Mouse (Mus musculus): ENCODE data around the gene Utp15. TPM values are rescaled to one million over a fixed set of nuclear protein-coding genes. Genes with fewer than 3 reads are reported as not detected.
A peak's percentile ranks its signal among the peaks of the same experiment; 100 is the strongest.

The Utp15 gene
- 36.8 and 44.3 TPM in 2 replicates for total RNA-seq (2012; rRNA removed)
- 51.7 and 52.2 TPM in 2 replicates for total RNA-seq (2014; rRNA removed)
- polyA plus RNA-seq (2012; ENCODE audit: insufficient read length, low read depth), result 49.4 and 51.7 TPM in 2 replicates

GRCm38 (mm10) chr13:98262636-98263457 lies at the start of gene Utp15, which contains the start of gene Ankra2:
Gene Utp15 (minus strand): TSS chr13:98263041.
Gene Ankra2 (plus strand): TSS chr13:98263074.
- H3K9ac ChIP-seq (ENCODE audit: insufficient read depth, low read depth), result peak within 1 kb of the TSS; percentile 92
- peaks cover 2 to 22% of the 10 kb centered on the region in 2 experiments; a peak in 3 of 4 replicates for H3K4me1 ChIP-seq (ENCODE audit: control insufficient read depth in 1 of 2, insufficient read depth in 2 of 2)
- peak; percentile 91 for TF ChIP-seq TBP (conservative IDR thresholded peaks at IDR 0.05; ENCODE audit: low read depth, low read length)
- peak; percentile 91 for TF ChIP-seq NRF1 (IDR thresholded peaks at IDR 0.05; ENCODE audit: low read depth, low read length)
- no peak for TF ChIP-seq SMC3 (IDR thresholded peaks at IDR 0.05; ENCODE audit: low read depth, low read length)
- no peak for TF ChIP-seq MAZ (IDR thresholded peaks at IDR 0.05; ENCODE audit: low read depth, low read length)
- TF ChIP-seq CHD2 (IDR thresholded peaks at IDR 0.05; ENCODE audit: low read length), result peak; percentile 67
- TF ChIP-seq ELF1 (IDR thresholded peaks at IDR 0.05; ENCODE audit: low read depth, low read length), result peak; percentile 96
- TF ChIP-seq ETS1 (conservative IDR thresholded peaks at IDR 0.05; ENCODE audit: low read depth, low read length), result no peak
- TF ChIP-seq GABPA (IDR thresholded peaks at IDR 0.05; ENCODE audit: insufficient replicate concordance, low read depth, low read length), result no peak; the same call in 1 of the 2 replicates
- TF ChIP-seq MAFK (IDR thresholded peaks at IDR 0.05; ENCODE audit: insufficient replicate concordance, low read length), result no peak
- peak; percentile 91 for TF ChIP-seq MAX (IDR thresholded peaks at IDR 0.05; ENCODE audit: low read length)
- no peak; the same call in 1 of the 2 replicates for TF ChIP-seq MEF2A (IDR thresholded peaks at IDR 0.05; ENCODE audit: borderline replicate concordance, low read depth, low read length)
- 0 out of 2 replicates have a peak, but pooled peaks have one; percentile 53 for TF ChIP-seq ZMIZ1 (IDR thresholded peaks at IDR 0.05; ENCODE audit: low read depth, low read length)
- peak; percentile 91 for TF ChIP-seq KAT2A (IDR thresholded peaks at IDR 0.05; ENCODE audit: insufficient replicate concordance, low read length)
- TF ChIP-seq POLR2AphosphoS2 (IDR thresholded peaks at IDR 0.05; ENCODE audit: low read depth, low read length), result no peak
- 0 out of 2 replicates have a peak, but pooled peaks have one; percentile 53 for TF ChIP-seq UBTF (IDR thresholded peaks at IDR 0.05; ENCODE audit: low read depth, low read length)
- peak; percentile 81 for TF ChIP-seq NELFE (IDR thresholded peaks at IDR 0.05; ENCODE audit: low read depth, low read length)
- 0 out of 2 replicates have a peak, but pooled peaks have one; percentile 21 for TF ChIP-seq IRF4 (IDR thresholded peaks at IDR 0.05; ENCODE audit: low read depth, low read length)
- TF ChIP-seq JUND (conservative IDR thresholded peaks at IDR 0.05; ENCODE audit: low read depth, low read length), result no peak
- peak; percentile 89 for TF ChIP-seq POLR2A (IDR thresholded peaks at IDR 0.05; ENCODE audit: low read depth, low read length)
- TF ChIP-seq SIN3A (IDR thresholded peaks at IDR 0.05; ENCODE audit: low read length), result peak; percentile 96
- TF ChIP-seq BHLHE40 (IDR thresholded peaks at IDR 0.05; ENCODE audit: low read depth, low read length), result peak; percentile 35; the same call in 1 of the 2 replicates
- peak; percentile 73 for TF ChIP-seq TCF12 (IDR thresholded peaks at IDR 0.05; ENCODE audit: low read depth, low read length)
- TF ChIP-seq JUN (IDR thresholded peaks at IDR 0.05; ENCODE audit: insufficient read depth, low read depth, low read length), result no peak
- TF ChIP-seq RCOR1 (conservative IDR thresholded peaks at IDR 0.05; ENCODE audit: low read depth, low read length), result no peak
- peak; percentile 95 for TF ChIP-seq HCFC1 (IDR thresholded peaks at IDR 0.05; ENCODE audit: low read depth, low read length)
- peak; percentile 29 for TF ChIP-seq USF1 (IDR thresholded peaks at IDR 0.05; ENCODE audit: low read depth, low read length)
- TF ChIP-seq MXI1 (IDR thresholded peaks at IDR 0.05; ENCODE audit: low read depth, low read length), result peak; percentile 99
- no peak for TF ChIP-seq E2F4 (IDR thresholded peaks at IDR 0.05; ENCODE audit: insufficient replicate concordance, low read depth, low read length)
- peak; percentile 93 for TF ChIP-seq MYC (IDR thresholded peaks at IDR 0.05; ENCODE audit: low read depth, low read length)
- dilution Hi-C loops (cut with MboI; ENCODE audit: extremely low pct_ligation_motif_present, extremely low pct_unique_long_range_greater_than_20kb, low sequenced_read_pairs), result no loop called here
- H3K27me3 ChIP-seq (replicated peaks), result no peaks in the 10 kb centered on the region
- peak; percentile 96 for DNase-seq (ENCODE audit: extremely low read depth)
- no peaks in the 10 kb centered on the region for H3K9me3 ChIP-seq (replicated peaks; ENCODE audit: low read length)
- in situ Hi-C loops (cut with MboI; ENCODE audit: low pct_ligation_motif_present, low pct_unique_long_range_greater_than_20kb, low sequenced_read_pairs), result no loop called here
- H3K27ac ChIP-seq (ENCODE audit: insufficient read depth, low read depth), result no peak within 1 kb of the TSS; the same call in 1 of the 2 replicates
- peak within 1 kb of the TSS; percentile 89 to 100 (median 97) for H3K4me3 ChIP-seq (replicated peaks in 1 of 3; ENCODE audit: low read depth in 2 of 3, low read length in 2 of 3, poor library complexity in 1 of 3)
- H3K79me2 ChIP-seq (replicated peaks; ENCODE audit: control insufficient read depth, extremely low read depth, insufficient read depth, poor library complexity, severe bottlenecking), result peaks cover 32% of the 10 kb centered on the region
- H3K4me2 ChIP-seq (ENCODE audit: insufficient read depth, low read depth, poor library complexity, severe bottlenecking), result peak within 1 kb of the TSS; percentile 96
- H3K36me3 ChIP-seq (replicated peaks in 1 of 2; ENCODE audit: control insufficient read depth in 1 of 2, insufficient read depth in 1 of 2, low read length in 1 of 2), result peaks cover 17 to 42% of the 10 kb centered on the region in 2 experiments

All from CH12.LX (cell line).